Mouse (Mus musculus) small intestine, adult 2 months (tissue): Measurements from ENCODE around the gene Akap8.

ENCODE experiments used
- CTCF ChIP-seq: fragments of 200-500 bp; IDR thresholded peaks from 2 replicates; pipeline ENCODE4 v1.5.1; 2012; ENCODE audit warnings: low read depth, mild to moderate bottlenecking, control low read depth, inconsistent platforms, low read length, moderate library complexity, mixed read lengths; ENCODE audit not compliant: insufficient replicate concordance, insufficient read length; ENCODE audit errors: extremely low read depth
- POLR2A ChIP-seq: fragments of 200-500 bp; IDR thresholded peaks from 2 replicates; pipeline ENCODE4 v1.6.1; 2012; ENCODE audit warnings: low read depth, mild to moderate bottlenecking, control low read depth, inconsistent platforms, low read length, moderate library complexity

DNA sequence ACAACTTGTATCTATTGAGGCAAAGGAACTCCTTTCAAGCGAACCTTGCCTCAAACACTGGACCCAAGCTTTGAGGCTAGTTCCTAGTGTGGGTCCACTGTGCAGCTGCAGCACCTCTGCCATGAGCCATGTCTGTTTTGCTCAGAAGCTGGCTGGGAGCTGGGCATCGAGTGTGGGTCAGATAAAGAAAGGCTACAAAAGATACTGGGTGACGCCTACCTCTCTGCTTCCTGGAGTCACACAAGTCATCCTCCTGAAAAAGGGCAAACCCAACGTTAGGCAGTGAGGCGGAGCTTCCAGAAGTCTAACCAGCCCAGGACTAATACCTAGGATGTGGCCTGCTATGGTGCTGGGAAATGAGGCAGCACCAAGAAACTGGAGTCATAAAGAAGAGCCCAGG, 7.1 kb downstream of the Akap8 start:
- TF ChIP-seq POLR2A (no peak), CTCF (no peak)
